Mouse (Mus musculus): ENCODE results near the gene Gm45234.

DNA sequence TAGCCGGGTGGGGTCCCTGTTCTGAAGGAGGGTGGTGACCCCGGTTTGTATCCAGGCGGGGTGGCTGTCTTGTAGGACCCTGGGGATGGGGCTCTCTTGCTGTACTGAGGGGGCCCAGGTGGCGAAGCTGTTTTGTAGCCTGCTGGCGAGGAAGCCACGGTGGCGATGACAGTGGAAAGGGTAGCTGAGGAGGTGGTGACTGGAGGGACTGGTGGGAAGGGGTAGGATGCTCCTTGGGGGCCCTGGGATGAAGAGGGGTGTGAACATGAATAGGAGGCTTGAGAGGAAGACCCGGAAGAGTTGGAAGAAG is 9.6 kb downstream of the Gm45234 start:
- TF ChIP-seq EP300 (IDR thresholded peaks at IDR 0.05; ENCODE audit: low read depth): no peak
- TF ChIP-seq CTCF (IDR thresholded peaks at IDR 0.05; ENCODE audit: low read depth): no peak

Measured in liver, postnatal 0 days (tissue).